Mouse (Mus musculus) thymus, postnatal 0 days (tissue): ENCODE measurements around the gene Slc24a2. TPM values are rescaled to one million over a fixed set of nuclear protein-coding genes. Genes with fewer than 3 reads are reported as not detected.
A peak's percentile ranks its signal among the peaks of the same experiment; 100 is the strongest.

Experiments used
- DNase-seq: peaks from one replicate; pipeline ENCODE4 v3.0.0-alpha.2; 2015; ENCODE audit warnings: low spot score
- polyA plus RNA-seq: library from polyadenylated mRNA; unstranded; fragments of >200 nt; fragmentation: Nextera tagmentation; extraction: Ambion mirVana; gene quantifications from 2 replicates; pipeline ENCODE4 v1.2.1, GENCODE M21; 2015

Slc24a2 gene
- polyA plus RNA-seq, 1 experiment from 2014 or later, result not detected

DNA sequence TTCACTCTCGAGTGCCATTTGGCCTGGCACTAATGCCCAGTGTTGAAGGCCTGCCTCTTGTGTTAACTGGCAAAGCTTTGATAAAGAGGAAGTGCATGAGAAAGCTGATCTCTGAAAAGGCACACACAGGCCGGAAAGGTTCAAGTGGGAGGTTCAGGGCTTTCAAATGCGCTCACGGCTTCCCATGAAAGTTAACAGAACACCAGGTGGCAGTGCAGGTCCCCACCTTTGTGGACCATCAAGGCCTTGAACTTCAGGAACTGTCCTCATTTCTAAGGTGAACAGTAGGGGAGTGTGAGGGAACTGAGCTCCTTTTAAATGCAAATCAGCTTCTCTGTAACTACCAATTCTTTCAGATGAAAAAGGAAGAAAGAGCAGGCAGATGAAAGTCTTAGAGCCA, 110.5 kb downstream of the Slc24a2 start:
- DNase-seq, result peak; percentile 1

GRCm38 (mm10) chr4:87115726-87116125, 114.6 kb downstream of the Slc24a2 start:
- DNase-seq, result no peak

DNA sequence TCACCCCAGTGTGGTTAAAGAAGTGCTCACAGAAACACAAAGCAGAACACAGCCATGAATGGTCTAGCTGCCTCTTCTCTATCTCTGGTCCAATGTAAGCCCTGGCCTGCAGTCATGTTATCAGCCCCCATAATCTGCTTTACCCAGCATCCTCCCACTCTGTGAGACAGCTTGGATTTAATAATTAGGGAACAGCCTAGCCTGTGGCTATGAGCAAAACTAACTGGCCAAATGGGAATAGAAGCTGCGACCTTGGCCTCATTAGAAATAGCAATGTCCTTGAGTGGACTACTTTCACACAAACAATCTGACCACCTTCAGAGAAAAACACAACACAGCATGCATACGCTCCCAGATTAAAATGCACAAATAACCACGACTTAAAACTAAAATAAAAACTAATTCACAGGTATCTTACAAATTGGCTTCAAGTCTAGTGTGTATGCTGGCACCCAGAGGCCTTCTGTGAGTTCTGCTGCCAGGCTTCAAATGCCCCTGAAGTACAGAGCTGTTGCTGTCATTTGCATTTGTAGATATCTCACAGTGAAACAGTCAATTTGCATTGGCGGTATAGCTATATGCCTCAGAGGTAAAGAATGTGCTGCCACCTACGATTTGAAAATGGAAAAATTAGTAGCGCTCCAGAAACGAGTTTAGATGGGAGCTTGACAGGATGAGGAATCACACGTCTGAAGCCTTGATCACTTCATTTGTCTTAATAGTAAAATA, 120.8 kb downstream of the Slc24a2 start:
- DNase-seq, result no peak

GRCm38 (mm10) chr4:87100936-87101335, 129.3 kb downstream of the Slc24a2 start:
- no peak for DNase-seq

- no peak for DNase-seq
These were observed 134.1 kb downstream of the Slc24a2 start for GRCm38 (mm10) chr4:87096186-87096585.

- no peak for DNase-seq
These were observed 136.7 kb downstream of the Slc24a2 start for GRCm38 (mm10) chr4:87093612-87094011.

DNA sequence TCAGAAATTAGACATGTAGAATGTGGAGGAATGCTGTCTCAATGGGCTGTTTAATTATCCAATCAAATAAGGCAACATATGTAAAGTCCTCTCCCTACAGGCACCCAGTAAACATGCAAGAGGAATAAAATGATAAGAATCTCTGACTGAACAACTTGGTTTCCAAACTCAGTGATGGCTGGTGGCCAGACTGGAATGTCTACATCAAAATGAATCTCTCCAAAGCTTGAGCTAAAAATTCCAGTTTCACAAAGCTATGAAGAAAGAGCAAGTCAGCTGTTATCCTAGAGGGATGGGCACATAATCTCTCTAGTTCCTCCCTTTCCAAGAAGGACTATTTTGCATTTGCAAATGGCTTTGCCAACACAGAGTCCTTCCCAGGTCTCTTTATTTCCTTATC, 139.4 kb downstream of the Slc24a2 start:
- no peak for DNase-seq

- no peak for DNase-seq
These were observed 141.6 kb downstream of the Slc24a2 start for GRCm38 (mm10) chr4:87088713-87089112.

DNA sequence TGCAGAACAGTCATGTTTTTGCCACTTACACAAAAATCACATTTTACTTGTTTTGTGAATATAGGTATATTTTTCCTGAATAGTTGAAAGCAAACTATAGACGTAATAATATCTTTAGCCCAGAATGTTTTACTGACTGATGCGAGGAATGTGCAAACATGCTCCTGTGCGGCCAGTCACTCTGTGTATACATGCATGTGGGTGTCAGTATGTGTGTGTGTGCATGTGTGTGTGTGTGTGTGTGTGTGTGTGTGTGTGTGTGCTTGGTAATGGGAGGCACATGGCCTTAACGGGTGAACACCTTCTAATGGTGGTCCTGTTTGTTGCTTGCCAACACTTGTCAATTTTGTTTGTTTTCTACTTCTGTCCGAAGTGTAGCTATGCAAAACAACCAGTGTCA, 142.7 kb downstream of the Slc24a2 start:
- no peak for DNase-seq

GRCm38 (mm10) chr4:87086933-87087577, 143.2 kb downstream of the Slc24a2 start:
- no peak for DNase-seq

DNA sequence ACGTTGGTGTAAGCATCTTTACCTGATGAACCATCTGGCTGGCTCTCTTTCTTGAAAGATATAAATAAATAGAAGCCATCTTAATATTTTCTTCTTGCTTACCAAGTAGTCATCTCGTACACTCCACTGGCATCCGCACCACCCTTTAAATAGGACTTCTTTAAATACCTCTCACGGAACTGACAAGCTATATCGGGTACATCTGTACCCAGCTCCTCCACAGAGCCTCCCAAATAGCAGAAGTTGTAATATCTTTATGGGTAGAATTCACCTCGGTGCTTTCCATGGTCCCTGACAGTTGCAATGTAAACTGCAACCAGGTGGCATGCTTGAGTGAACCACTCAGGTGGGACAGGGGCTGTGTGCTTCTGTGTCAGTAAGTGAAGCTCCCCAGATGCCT, 149.0 kb downstream of the Slc24a2 start:
- DNase-seq, result no peak

DNA sequence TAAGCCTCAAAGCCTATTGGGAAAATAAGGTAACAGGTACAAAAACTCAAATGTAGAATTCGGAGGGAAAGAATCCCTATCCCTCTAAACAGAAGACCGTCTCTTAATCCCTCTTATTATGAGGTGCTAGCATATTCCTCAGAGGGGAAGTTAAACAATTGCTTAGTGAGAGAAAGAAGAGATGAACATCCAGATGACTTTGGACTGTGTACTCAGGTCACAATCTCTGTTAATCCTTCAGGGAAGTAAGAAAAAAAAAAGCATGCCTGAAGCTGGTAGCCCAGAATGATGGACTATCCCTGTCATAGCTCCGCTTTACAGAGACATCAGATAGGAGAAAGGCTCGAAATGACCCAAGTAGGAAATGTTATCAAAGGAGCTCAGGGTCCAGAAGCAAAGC, 151.0 kb downstream of the Slc24a2 start:
- no peak for DNase-seq

GRCm38 (mm10) chr4:87078726-87079125, 151.6 kb downstream of the Slc24a2 start:
- no peak for DNase-seq

- DNase-seq, result no peak
These were observed 154.5 kb downstream of the Slc24a2 start for GRCm38 (mm10) chr4:87075761-87076160.

- no peak for DNase-seq
These were observed 162.2 kb downstream of the Slc24a2 start for GRCm38 (mm10) chr4:87068121-87068520.

DNA sequence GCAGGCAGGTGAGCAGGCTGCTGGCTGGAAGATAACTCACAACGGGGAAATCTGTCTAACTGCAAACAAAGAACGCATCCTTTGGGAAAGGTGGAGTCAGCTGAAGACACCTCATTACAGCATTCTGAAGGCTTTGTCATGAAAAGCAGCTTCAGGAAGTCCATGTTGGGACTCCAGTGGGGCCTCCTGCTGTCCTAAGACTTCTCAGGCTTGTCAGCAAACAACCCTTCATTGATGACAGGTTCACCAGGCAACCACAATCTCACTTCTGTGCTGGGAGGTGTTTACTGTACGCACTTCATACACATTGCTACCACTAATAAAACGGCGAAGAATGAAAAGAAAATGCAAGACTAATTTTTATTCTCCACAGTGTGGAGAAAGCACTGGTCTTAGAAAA, 165.1 kb downstream of the Slc24a2 start:
- DNase-seq, result no peak

GRCm38 (mm10) chr4:87064561-87064960, 165.7 kb downstream of the Slc24a2 start:
- no peak for DNase-seq

DNA sequence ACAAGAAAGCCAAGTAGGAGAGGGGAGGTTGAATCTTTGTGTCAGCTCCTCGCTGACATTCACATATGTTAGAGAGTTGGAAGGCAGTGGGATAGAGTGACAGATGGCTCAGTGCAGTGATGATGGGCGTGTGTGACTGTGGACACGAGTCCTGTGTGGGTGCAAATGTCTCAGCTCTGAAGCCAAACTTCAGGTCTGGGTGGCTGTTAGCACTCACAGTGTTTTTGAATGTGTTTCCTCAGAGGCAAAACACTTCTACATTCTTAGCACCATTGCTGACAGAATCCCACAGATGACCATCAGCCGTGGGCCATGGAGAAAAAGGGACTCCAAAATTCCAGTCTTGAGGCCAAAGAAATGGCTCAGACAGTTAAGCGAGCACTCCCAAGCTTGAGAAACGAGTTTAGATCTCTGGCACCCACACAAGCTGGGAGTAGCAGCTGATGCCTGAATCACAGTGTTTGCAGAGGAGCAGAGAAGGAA, 167.5 kb downstream of the Slc24a2 start:
- no peak for DNase-seq

DNA sequence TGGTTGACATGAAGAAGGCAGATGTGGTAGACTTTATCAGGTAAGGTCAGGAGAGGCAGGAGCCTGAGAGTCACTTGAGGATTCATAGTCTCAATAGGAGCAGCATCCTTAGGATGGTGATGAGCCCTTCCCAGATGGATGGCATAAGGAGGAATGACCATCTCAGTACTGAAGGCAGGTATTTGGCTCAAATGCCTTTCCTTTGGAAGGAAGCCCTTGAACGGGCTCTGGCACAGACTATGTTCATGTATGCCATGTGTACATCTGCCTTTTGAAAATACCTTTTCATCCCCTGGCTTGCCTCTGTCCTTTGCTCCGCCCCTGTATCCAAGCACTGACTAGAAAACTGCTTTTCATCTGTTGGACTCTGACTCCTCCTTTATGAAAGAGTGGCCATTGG, 168.6 kb downstream of the Slc24a2 start:
- DNase-seq, result no peak

DNA sequence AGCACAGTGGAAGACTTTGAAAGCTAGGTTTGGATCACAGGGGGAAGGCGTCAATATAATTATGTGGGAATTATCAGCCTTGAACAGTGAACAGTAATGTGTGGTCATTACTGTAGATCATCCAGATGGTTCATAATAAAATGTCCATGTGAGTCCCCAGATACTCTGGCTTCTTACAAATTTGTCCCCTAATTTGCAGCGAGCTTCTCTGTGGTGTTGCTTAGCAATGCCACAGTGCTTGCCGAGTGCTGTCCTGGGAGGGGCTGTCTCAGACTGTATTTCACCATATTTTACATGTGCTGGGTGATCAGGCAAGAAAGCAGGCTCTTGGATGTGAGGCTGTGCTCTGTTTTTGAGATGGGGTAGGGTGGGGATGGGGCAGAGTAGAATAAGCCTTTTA, 172.7 kb downstream of the Slc24a2 start:
- no peak for DNase-seq

DNA sequence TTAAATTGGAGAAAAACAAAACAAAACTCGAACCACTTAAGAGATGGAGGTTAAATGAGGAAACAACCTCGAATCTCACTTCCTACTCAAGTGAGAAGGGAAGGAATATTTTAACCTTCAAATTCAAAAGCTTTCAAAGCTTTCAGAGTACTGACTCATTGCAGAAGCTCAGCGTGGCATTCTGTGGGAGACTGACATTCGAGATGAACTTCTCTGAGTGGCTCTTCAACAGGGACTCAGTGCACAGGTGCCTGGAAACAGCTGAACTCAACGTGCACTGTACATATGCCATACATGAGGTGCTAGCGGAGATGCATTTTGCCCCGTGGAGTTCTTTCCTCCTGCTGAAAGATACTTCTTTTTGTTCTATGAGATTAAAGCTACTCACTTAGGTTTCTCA, 174.5 kb downstream of the Slc24a2 start:
- no peak for DNase-seq

GRCm38 (mm10) chr4:87052881-87053280, 177.4 kb downstream of the Slc24a2 start:
- DNase-seq, result no peak

DNA sequence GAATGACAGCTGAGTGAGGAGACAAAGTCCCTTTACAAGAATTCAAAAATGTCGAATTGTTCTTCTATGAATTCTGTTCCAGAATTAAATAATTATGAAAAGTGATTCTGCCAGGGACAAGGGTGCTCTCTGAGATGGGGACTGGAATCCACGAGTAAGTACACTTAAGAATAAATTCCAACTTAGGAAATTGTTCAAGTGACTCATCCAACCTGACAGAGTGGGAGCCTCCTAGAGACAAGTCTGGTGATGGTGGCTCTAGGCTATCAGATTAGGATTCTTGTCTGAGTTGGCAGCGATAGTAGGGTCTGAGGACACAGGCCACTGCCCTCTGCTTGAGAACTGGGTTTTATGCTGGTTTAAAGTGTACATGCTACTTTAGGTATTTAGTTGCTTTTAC, 181.2 kb downstream of the Slc24a2 start:
- DNase-seq, result no peak
